Mouse (Mus musculus) heart, embryonic 14.5 days (tissue): ENCODE data around the gene Fbrsl1. TPM values are rescaled to one million over a fixed set of nuclear protein-coding genes. Genes with fewer than 3 reads are reported as not detected.

ENCODE experiments used
- ATAC-seq: fragments of 200-750 bp; cut with Nextera tagmentation; 2 replicates; pipeline ENCODE4 v1.8.0; 2017; ENCODE audit warnings: low read depth, moderate TSS enrichment; ENCODE audit not compliant: insufficient number of reproducible peaks, insufficient read depth, low FRiP score
- H3K27ac ChIP-seq, 2 experiments: fragments of 200-500 bp in 1 of 2; fragments of 300-500 bp in 1 of 2; sonication (generic) in 1 of 2; replicated peaks in 1 of 2; 2 replicates each; pipeline ENCODE4 v1.5.1; 2012 to 2014; ENCODE audit warnings: low read depth in 2 of 2, low read length in 2 of 2, control low read depth in 1 of 2, mild to moderate bottlenecking in 1 of 2, mixed read lengths in 1 of 2; ENCODE audit not compliant: control insufficient read depth in 1 of 2, insufficient read depth in 1 of 2
- H3K27me3 ChIP-seq: fragments of 300-500 bp; sonication (generic); 2 replicates; pipeline ENCODE4 v1.6.1; 2014; ENCODE audit warnings: mild to moderate bottlenecking, low read length, control low read depth; ENCODE audit not compliant: control insufficient read depth, insufficient read depth
- H3K36me3 ChIP-seq: fragments of 300-500 bp; sonication (generic); 2 replicates; pipeline ENCODE4 v1.6.1; 2014; ENCODE audit warnings: mild to moderate bottlenecking, control low read depth, low read length, mixed read lengths; ENCODE audit not compliant: control insufficient read depth, insufficient read depth
- H3K4me1 ChIP-seq, 2 experiments: fragments of 200-500 bp in 1 of 2; fragments of 300-500 bp in 1 of 2; sonication (generic) in 1 of 2; 2 replicates each; pipeline ENCODE4 v1.6.1; 2012 to 2014; ENCODE audit warnings: low read length in 2 of 2, control low read depth in 1 of 2, mixed read lengths in 1 of 2; ENCODE audit not compliant: control insufficient read depth in 2 of 2, insufficient read depth in 2 of 2
- H3K4me2 ChIP-seq: fragments of 300-500 bp; sonication (generic); 2 replicates; pipeline ENCODE4 v1.6.1; 2014; ENCODE audit warnings: mild to moderate bottlenecking, low read length
- H3K4me3 ChIP-seq, 2 experiments: fragments of 200-500 bp in 1 of 2; fragments of 300-500 bp in 1 of 2; sonication (generic) in 1 of 2; 2 replicates each; pipeline ENCODE4 v1.5.1; 2012 to 2014; ENCODE audit warnings: low read length in 2 of 2, mild to moderate bottlenecking in 2 of 2, control low read depth in 1 of 2, low read depth in 1 of 2, moderate library complexity in 1 of 2; ENCODE audit not compliant: control insufficient read depth in 1 of 2, insufficient read depth in 1 of 2
- H3K9ac ChIP-seq: fragments of 300-500 bp; sonication (generic); 2 replicates; pipeline ENCODE4 v1.6.1; 2014; ENCODE audit warnings: mild to moderate bottlenecking, low read length
- H3K9me3 ChIP-seq: fragments of 300-500 bp; sonication (generic); 2 replicates; pipeline ENCODE4 v1.6.1; 2016; ENCODE audit warnings: low read length, control low read depth; ENCODE audit not compliant: control insufficient read depth
- WGBS: fragments of 180-500 bp; shearing (Covaris S2); extraction: QIAGEN DNeasy Blood & Tissue Kit; methylation state at CpG from one replicate; pipeline ENCODE4 v1.1.7; 2014; 5-methylcytosine and 5-hydroxymethylcytosine counted together
- polyA plus RNA-seq: library from polyadenylated mRNA; unstranded; fragments of >200 nt; fragmentation: Nextera tagmentation; extraction: Ambion mirVana; gene quantifications from 2 replicates; pipeline ENCODE4 v1.2.1, GENCODE M21; 2014

Gene Fbrsl1
- polyA plus RNA-seq, 1 experiment from 2014 or later, result 13.5 TPM

GRCm38 (mm10) chr5:110410386-110410785, 37.9 kb downstream of the Fbrsl1 start:
- 76% methylated on average over 5 of the region's 5 CpGs for WGBS
- Histone ChIP-seq H3K27me3 (no peaks in the 10 kb centered on the region), H3K4me2 (no peak overlapping the region), H3K9ac (no peak overlapping the region), H3K4me1 (peaks cover 9 to 10% of the 10 kb centered on the region in 2 experiments; a peak in 3 of 4 replicates), H3K4me3 (no peak overlapping the region), H3K27ac (no peak overlapping the region), H3K36me3 (peaks cover 21% of the 10 kb centered on the region; the same call in 1 of the 2 replicates), H3K9me3 (no peaks in the 10 kb centered on the region)
- no peak for ATAC-seq

- 88% methylated on average over 2 of the region's 2 CpGs for WGBS
- Histone ChIP-seq H3K9me3 (no peaks in the 10 kb centered on the region), H3K4me2 (no peak overlapping the region), H3K4me1 (peaks cover 9 to 19% of the 10 kb centered on the region in 2 experiments), H3K9ac (no peak overlapping the region), H3K4me3 (no peak overlapping the region), H3K27me3 (no peaks in the 10 kb centered on the region), H3K27ac (no peak overlapping the region), H3K36me3 (peaks cover 12% of the 10 kb centered on the region; the same call in 1 of the 2 replicates)
- ATAC-seq, result no peak
Observed at GRCm38 (mm10) chr5:110408967-110409366, 39.3 kb downstream of the Fbrsl1 start.

DNA sequence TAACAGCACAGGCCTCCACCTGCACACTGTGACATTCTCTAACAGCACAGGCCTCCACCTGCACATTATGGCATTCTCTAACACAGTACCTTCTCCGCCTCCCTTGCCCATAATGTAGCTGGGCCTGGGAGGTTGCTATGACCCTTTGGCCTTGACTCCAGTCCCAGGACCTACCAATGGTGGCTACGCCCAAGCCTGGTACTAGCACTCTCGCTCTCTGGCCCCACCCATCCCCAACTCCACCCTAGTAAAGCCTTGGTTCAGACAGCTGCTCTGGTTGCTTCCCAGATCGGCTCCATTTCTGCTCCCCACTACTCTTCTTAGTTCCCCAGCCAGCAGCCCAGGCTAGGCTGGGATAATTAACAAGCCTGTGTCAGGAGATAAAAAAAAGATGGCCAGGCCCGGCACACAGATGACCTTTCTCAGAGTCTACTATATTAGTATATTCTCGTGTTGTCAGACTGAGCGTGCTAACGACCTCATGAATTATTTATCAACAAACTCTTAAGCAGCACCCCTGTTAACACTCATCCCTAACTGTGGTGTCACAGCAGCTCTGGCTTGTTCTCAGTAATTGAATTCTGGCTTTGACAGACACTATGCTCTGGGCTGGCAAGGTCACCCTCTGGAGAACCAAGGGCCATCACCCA, 42.1 kb downstream of the Fbrsl1 start:
- H3K4me2 ChIP-seq, result no peak overlapping the region
- no peaks in the 10 kb centered on the region for H3K27me3 ChIP-seq
- H3K36me3 ChIP-seq, result peaks cover 12% of the 10 kb centered on the region; the same call in 1 of the 2 replicates
- no peak overlapping the region for H3K4me3 ChIP-seq
- 49% methylated on average over 8 of the region's 8 CpGs for WGBS
- ATAC-seq, result no peak
- peaks cover 14 to 27% of the 10 kb centered on the region in 2 experiments for H3K4me1 ChIP-seq
- no peak overlapping the region for H3K9ac ChIP-seq
- no peaks in the 10 kb centered on the region for H3K9me3 ChIP-seq
- H3K27ac ChIP-seq, result peak overlapping the region in 1 of 2 experiments; percentile 14; a peak in 1 of 4 replicates

GRCm38 (mm10) chr5:110403931-110404330, 44.4 kb downstream of the Fbrsl1 start:
- no peaks in the 10 kb centered on the region for H3K27me3 ChIP-seq
- peaks cover 14 to 27% of the 10 kb centered on the region in 2 experiments for H3K4me1 ChIP-seq
- H3K4me3 ChIP-seq, result no peak overlapping the region
- 14% methylated on average over 3 of the region's 3 CpGs for WGBS
- H3K27ac ChIP-seq, result peak overlapping the region; percentile 65 to 80
- peak; percentile 44; the same call in 1 of the 2 replicates for ATAC-seq
- H3K9me3 ChIP-seq, result no peaks in the 10 kb centered on the region
- no peak overlapping the region for H3K9ac ChIP-seq
- no peak overlapping the region for H3K4me2 ChIP-seq
- peaks cover 5% of the 10 kb centered on the region; the same call in 1 of the 2 replicates for H3K36me3 ChIP-seq

- H3K9ac ChIP-seq, result no peak overlapping the region
- no peak overlapping the region for H3K4me3 ChIP-seq
- WGBS, result 96% methylated on average over 2 of the region's 2 CpGs
- no peaks in the 10 kb centered on the region for H3K36me3 ChIP-seq
- no peaks in the 10 kb centered on the region for H3K27me3 ChIP-seq
- no peaks in the 10 kb centered on the region for H3K9me3 ChIP-seq
- no peak overlapping the region for H3K27ac ChIP-seq
- no peak overlapping the region for H3K4me2 ChIP-seq
- ATAC-seq, result no peak
- H3K4me1 ChIP-seq, result peaks cover 14 to 27% of the 10 kb centered on the region in 2 experiments
Observed at GRCm38 (mm10) chr5:110402557-110402956, 45.7 kb downstream of the Fbrsl1 start.

DNA sequence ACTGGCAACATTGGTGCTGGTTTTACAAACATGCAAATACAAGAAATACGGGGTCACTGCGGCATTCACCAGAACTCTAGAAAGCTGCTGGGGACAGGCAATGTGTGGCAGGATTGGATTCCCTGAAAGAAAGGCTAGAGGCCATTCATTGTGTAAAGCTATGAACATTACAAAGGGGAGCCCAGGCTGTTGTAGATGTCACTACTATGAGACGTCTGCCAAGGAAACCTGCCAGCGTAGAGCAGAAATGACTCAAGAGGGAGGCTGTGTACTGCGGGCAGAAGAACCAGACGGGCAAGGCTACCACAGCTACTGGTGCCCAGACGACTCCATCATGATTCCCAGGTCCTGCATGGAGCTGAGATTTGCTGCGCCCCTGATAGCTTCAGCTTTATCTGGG, 47.2 kb downstream of the Fbrsl1 start:
- H3K27me3 ChIP-seq, result no peaks in the 10 kb centered on the region
- no peak overlapping the region for H3K27ac ChIP-seq
- peaks cover 7 to 19% of the 10 kb centered on the region in 2 experiments for H3K4me1 ChIP-seq
- H3K9ac ChIP-seq, result no peak overlapping the region
- no peak for ATAC-seq
- H3K4me2 ChIP-seq, result no peak overlapping the region
- no peak overlapping the region for H3K4me3 ChIP-seq
- H3K9me3 ChIP-seq, result no peaks in the 10 kb centered on the region
- no peaks in the 10 kb centered on the region for H3K36me3 ChIP-seq
- 93% methylated on average over 8 of the region's 8 CpGs for WGBS

- 88% methylated on average over 5 of the region's 5 CpGs for WGBS
- no peaks in the 10 kb centered on the region for H3K36me3 ChIP-seq
- H3K27ac ChIP-seq, result no peak overlapping the region
- no peaks in the 10 kb centered on the region for H3K27me3 ChIP-seq
- H3K4me2 ChIP-seq, result no peak overlapping the region
- H3K9me3 ChIP-seq, result no peaks in the 10 kb centered on the region
- ATAC-seq, result no peak
- no peak overlapping the region for H3K4me3 ChIP-seq
- no peak overlapping the region for H3K9ac ChIP-seq
- peaks cover 2% of the 10 kb centered on the region in 2 experiments; a peak in 2 of 4 replicates for H3K4me1 ChIP-seq
Observed at GRCm38 (mm10) chr5:110395006-110395661, 53.2 kb downstream of the Fbrsl1 start.
